Mouse (Mus musculus): ENCODE measurements at regions not wholly inside any gene's neighbourhood (a gene's known extent, or its start where the extent isn't known, plus 50 kb on each side); places are given as distances from the start of the nearest gene placed in this dataset.

DNA sequence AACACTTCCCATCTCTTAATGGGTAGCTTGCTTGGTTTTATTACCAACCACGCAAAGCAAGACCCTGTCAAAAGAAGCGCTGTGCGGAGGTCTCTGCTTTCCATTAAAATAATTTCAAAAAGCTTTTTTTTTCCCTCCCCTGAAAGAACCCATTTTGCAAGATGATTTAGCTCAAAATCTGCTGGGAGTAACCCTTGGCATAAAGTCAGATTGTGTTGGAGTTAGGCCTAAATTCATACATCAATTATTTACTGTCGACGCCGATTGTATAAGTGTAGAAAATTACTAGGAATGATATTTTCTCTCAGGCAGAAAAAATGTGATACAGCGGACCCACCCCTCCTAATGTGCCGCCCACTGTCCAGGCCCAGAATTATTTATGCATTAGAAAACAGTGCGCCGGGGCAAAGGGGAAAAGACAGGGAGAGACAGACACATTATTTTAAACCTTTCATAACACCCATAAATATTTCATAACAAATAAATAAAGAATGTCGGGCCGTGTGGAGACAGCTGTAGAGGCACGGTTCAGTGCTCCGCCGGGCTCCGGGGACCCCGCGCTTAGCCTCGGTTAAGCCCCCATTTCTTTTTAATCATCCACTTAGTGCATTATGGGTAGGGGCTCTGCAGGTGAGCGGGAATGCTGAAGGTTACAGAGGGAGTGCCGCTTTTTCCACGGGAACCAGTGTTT is 251.3 kb upstream of the Irx4 start:
- WGBS: 72% methylated on average over 22 of the region's 22 CpGs
- no peak overlapping the region for H3K4me2 ChIP-seq (ENCODE audit: low read depth, low read length)
- ATAC-seq (ENCODE audit: insufficient read depth, low read depth): no peak

DNA sequence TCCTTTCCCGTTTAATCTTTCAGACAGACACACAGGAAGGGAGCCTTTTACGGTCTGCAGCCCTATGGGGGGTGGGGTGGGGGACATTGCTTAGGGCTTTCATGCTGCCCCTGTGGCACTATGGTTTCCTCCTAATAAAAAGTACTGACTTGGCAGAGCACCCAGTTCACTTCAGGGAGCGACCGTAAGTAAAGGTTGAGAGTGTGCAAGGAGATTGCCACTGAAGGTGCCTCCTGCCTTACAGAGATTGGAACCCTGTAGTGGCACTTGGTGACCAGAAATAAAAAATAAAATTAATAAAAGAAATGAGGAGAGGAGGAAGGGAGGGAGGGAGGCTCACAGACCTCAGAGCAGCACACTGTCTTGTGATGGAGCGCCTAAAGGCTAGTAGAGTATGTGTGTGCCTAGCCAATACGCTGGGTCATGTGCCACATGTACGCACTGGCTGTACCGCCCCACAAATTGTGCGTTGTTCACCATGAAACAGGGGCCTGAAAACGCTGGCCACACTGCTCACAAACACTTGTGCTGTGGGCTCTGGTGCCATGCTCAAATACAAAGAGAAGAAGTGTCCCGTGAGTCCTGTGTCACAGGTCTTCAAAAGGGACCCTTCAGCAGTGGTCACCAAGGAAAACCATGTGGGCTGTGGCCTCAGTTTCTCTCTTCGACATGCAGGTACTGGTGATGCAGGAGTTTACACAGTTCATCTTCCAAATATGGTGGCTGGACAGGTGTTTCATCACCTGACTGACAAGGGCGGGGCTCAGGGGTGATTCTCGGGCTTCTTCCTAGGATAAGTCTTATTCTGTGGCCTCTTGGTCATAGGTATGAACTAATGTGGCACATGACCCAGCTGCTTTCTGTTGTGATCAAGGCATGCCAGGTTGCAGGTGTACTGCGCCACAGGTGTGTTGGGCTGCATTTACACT is 250.5 kb upstream of the Irx4 start:
- WGBS: 78% methylated on average over 15 of the region's 15 CpGs
- Histone ChIP-seq H3K27ac (ENCODE audit: low read depth) (no peak overlapping the region), H3K27me3 (ENCODE audit: control insufficient read depth, insufficient read depth, low read length) (no peaks in the 10 kb centered on the region), H3K4me2 (ENCODE audit: low read depth, low read length) (no peak overlapping the region), H3K9me3 (replicated peaks; ENCODE audit: control insufficient read depth, low read length) (no peaks in the 10 kb centered on the region), H3K9ac (replicated peaks; ENCODE audit: low read depth, low read length) (no peak overlapping the region), H3K4me1 (ENCODE audit: control insufficient read depth, insufficient read depth) (no peaks in the 10 kb centered on the region), H3K36me3 (replicated peaks; ENCODE audit: control insufficient read depth, insufficient read depth, low read length) (no peaks in the 10 kb centered on the region), H3K4me3 (ENCODE audit: low read depth, low read length) (no peak overlapping the region)
- ATAC-seq (ENCODE audit: insufficient read depth, low read depth) (no peak), DNase-seq (ENCODE audit: low spot score) (no peak)
- no peak for TF ChIP-seq EP300 (IDR thresholded peaks at IDR 0.05; ENCODE audit: low read depth)
- no peak for TF ChIP-seq CTCF (IDR thresholded peaks at IDR 0.05; ENCODE audit: low read depth)

More for the DNA sequence above, 251.3 kb upstream of the Irx4 start:
- no peak for DNase-seq (ENCODE audit: low spot score)
- H3K27ac ChIP-seq (ENCODE audit: low read depth): no peak overlapping the region
- H3K36me3 ChIP-seq (replicated peaks; ENCODE audit: control insufficient read depth, insufficient read depth, low read length): no peaks in the 10 kb centered on the region
- H3K4me1 ChIP-seq (ENCODE audit: control insufficient read depth, insufficient read depth): no peaks in the 10 kb centered on the region
- no peaks in the 10 kb centered on the region for H3K27me3 ChIP-seq (ENCODE audit: control insufficient read depth, insufficient read depth, low read length)
- no peak for TF ChIP-seq CTCF (IDR thresholded peaks at IDR 0.05; ENCODE audit: low read depth)
- no peak for TF ChIP-seq EP300 (IDR thresholded peaks at IDR 0.05; ENCODE audit: low read depth)
- no peaks in the 10 kb centered on the region for H3K9me3 ChIP-seq (replicated peaks; ENCODE audit: control insufficient read depth, low read length)
- H3K9ac ChIP-seq (replicated peaks; ENCODE audit: low read depth, low read length): no peak overlapping the region
- no peak overlapping the region for H3K4me3 ChIP-seq (ENCODE audit: low read depth, low read length)

DNA sequence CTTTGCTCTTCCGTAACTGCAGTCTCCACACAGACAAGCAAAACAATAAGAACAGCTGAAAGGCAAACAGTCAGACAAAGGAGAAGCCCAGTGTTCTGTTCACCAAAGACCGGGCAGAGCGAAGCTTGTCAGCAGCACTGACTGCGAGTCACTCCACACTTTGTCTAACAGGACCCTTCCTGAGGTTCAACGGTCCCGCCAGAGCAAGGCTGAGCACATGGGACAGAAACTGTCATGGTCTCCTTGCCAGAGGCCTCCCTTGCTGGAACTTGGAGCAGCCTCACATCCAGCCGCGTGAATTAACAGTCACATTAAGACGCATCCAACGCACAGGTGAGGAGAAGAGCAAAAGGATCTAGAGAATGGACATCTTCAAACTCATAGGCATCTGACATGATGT is 241.1 kb upstream of the Irx4 start:
- H3K27me3 ChIP-seq (ENCODE audit: control insufficient read depth, insufficient read depth, low read length): no peaks in the 10 kb centered on the region
- H3K27ac ChIP-seq (ENCODE audit: low read depth): no peak overlapping the region
- no peaks in the 10 kb centered on the region for H3K36me3 ChIP-seq (replicated peaks; ENCODE audit: control insufficient read depth, insufficient read depth, low read length)
- WGBS: 84% methylated on average over 10 of the region's 10 CpGs
- TF ChIP-seq CTCF (IDR thresholded peaks at IDR 0.05; ENCODE audit: low read depth): no peak
- no peak for TF ChIP-seq EP300 (IDR thresholded peaks at IDR 0.05; ENCODE audit: low read depth)
- H3K4me1 ChIP-seq (ENCODE audit: control insufficient read depth, insufficient read depth): no peaks in the 10 kb centered on the region
- H3K9ac ChIP-seq (replicated peaks; ENCODE audit: low read depth, low read length): no peak overlapping the region
- DNase-seq (ENCODE audit: low spot score) (no peak), ATAC-seq (ENCODE audit: insufficient read depth, low read depth) (no peak)
- H3K9me3 ChIP-seq (replicated peaks; ENCODE audit: control insufficient read depth, low read length): no peaks in the 10 kb centered on the region
- H3K4me2 ChIP-seq (ENCODE audit: low read depth, low read length): no peak overlapping the region
- no peak overlapping the region for H3K4me3 ChIP-seq (ENCODE audit: low read depth, low read length)

DNA sequence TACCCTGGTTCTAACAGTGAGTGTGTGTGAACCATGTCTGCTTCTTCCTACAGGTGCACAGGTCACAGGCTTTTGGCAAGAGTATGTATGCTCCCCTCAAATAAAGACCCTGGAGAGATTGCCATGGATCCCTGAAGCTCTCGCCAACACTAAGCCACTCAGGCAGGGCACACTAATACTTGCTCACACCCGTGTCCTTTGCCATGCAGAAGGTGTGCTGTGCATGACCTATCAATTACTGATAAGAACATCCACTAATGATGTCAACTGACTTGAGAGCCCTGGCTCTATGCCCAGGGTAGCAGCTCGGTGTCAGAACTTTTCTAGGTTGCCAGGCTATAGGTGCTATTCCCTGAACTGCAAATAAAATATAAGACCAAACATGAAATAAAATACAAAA is 229.1 kb upstream of the Irx4 start:
- TF ChIP-seq CTCF (IDR thresholded peaks at IDR 0.05; ENCODE audit: low read depth) (no peak), EP300 (IDR thresholded peaks at IDR 0.05; ENCODE audit: low read depth) (no peak)
- 21% methylated on average over 3 of the region's 3 CpGs for WGBS
- DNase-seq (ENCODE audit: low spot score) (peak; percentile 24), ATAC-seq (ENCODE audit: insufficient read depth, low read depth) (peak; percentile 53; the same call in 1 of the 2 replicates)
- Histone ChIP-seq H3K27ac (ENCODE audit: low read depth) (no peak overlapping the region), H3K4me3 (ENCODE audit: low read depth, low read length) (no peak overlapping the region), H3K4me2 (ENCODE audit: low read depth, low read length) (no peak overlapping the region), H3K4me1 (ENCODE audit: control insufficient read depth, insufficient read depth) (peaks cover 6% of the 10 kb centered on the region; the same call in 1 of the 2 replicates), H3K9ac (replicated peaks; ENCODE audit: low read depth, low read length) (no peak overlapping the region), H3K27me3 (ENCODE audit: control insufficient read depth, insufficient read depth, low read length) (no peaks in the 10 kb centered on the region), H3K9me3 (replicated peaks; ENCODE audit: control insufficient read depth, low read length) (no peaks in the 10 kb centered on the region), H3K36me3 (replicated peaks; ENCODE audit: control insufficient read depth, insufficient read depth, low read length) (no peaks in the 10 kb centered on the region)

DNA sequence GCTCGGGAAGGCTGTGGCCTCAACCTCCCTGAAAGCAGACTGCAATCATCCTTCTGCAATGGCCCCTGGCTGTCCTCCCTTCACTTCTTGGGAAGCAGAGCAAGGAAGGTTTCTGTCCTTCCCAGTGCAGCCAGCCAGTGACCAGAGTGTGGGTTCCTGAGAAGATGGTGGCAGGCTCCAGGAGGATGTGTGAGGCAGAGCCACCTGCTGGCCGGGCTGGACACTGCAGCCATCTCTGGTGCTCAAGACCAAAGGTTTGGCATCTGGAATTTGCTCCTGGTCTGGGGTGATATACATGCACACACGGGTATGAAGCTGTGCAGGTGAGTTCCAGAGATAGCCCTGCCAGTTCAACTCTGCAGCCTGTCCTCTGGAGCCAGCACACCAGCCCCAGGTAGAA is 227.2 kb upstream of the Irx4 start:
- ATAC-seq (ENCODE audit: insufficient read depth, low read depth): no peak
- no peak overlapping the region for H3K4me2 ChIP-seq (ENCODE audit: low read depth, low read length)
- peaks cover 6% of the 10 kb centered on the region; the same call in 1 of the 2 replicates for H3K4me1 ChIP-seq (ENCODE audit: control insufficient read depth, insufficient read depth)
- no peak overlapping the region for H3K4me3 ChIP-seq (ENCODE audit: low read depth, low read length)
- no peak for TF ChIP-seq EP300 (IDR thresholded peaks at IDR 0.05; ENCODE audit: low read depth)
- TF ChIP-seq CTCF (IDR thresholded peaks at IDR 0.05; ENCODE audit: low read depth): peak; percentile 62
- no peak overlapping the region for H3K9ac ChIP-seq (replicated peaks; ENCODE audit: low read depth, low read length)
- no peaks in the 10 kb centered on the region for H3K36me3 ChIP-seq (replicated peaks; ENCODE audit: control insufficient read depth, insufficient read depth, low read length)
- peak; percentile 14 for DNase-seq (ENCODE audit: low spot score)
- no peaks in the 10 kb centered on the region for H3K27me3 ChIP-seq (ENCODE audit: control insufficient read depth, insufficient read depth, low read length)
- no peaks in the 10 kb centered on the region for H3K9me3 ChIP-seq (replicated peaks; ENCODE audit: control insufficient read depth, low read length)
- WGBS: 40% methylated on average over 3 of the region's 3 CpGs
- no peak overlapping the region for H3K27ac ChIP-seq (ENCODE audit: low read depth)
